Mouse (Mus musculus) left cerebral cortex, adult 8-10 months (tissue): ENCODE measurements around the gene Prkcq. TPM values are rescaled to one million over a fixed set of nuclear protein-coding genes. Genes with fewer than 3 reads are reported as not detected.

Source experiments
- DNase-seq, 2 experiments: peaks; one replicate each; pipeline ENCODE4 v3.0.0; 2022; ENCODE audit warnings: low spot score in 2 of 2
- total RNA-seq, 4 experiments: library from RNA; stranded (reverse); gene quantifications; 2 replicates each; pipeline ENCODE4 v1.2.4; 2022

The Prkcq gene
- total RNA-seq, 4 experiments from 2014 or later, result 8.2 to 11.4 (median 9.3) TPM

DNA sequence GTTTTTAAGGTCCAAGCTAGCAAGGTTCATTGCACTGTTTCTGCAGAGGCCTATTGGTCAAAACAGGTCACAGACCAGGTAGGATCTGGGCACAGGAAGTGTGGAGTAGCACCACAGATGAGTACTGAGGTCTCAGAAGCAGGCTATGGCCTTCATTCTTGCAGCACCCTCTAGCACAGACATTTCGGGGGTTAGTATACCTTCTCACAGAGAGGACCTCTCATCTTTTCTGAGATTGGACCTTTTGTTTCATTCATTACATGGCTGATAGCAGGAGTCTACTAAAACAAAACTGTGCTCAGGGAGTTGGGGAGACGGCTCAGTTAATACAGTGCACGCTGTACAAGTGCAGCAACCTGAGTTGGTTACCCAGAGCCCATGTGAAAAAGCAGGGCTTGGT, 14.7 kb downstream of the Prkcq start:
- no peak for DNase-seq

DNA sequence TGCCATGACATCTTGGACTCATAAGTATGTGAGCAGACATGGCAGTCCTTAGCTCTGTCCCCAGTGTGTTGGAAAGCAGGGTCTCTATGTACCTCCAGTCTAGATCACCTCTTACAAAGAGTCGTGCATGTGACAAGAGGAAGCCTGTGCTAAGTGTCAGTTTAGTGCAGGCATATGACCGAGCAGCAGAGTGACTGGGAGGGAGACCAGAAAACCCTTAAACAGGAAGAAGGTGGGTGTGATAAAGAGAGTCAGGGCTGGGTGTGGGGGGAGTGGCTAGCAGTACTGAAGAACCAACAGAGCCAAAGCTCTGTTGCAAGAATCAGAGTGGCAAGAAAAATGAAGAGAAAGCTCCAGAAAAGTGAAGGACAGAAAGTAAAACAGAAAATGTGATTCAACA, 15.3 kb downstream of the Prkcq start:
- DNase-seq, result no peak

DNA sequence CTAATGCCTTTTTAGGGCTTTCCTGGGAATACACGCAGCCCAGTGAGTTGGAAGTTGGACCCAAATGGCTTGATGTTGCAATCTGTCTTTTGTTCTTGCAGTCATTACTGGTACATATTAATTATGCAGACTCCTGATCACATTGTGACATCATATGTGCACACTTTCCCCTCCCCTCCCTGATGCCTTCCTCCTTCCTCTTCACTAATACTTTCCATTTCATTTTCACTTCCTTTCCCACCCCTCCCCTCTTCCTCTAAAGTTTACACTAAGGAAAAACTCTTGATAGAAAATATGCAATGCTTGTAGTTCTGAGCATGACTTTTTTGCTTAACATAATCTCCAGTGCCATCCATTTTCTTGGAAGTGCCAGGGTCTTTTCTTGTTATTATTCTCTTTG, 16.4 kb downstream of the Prkcq start:
- no peak for DNase-seq

DNA sequence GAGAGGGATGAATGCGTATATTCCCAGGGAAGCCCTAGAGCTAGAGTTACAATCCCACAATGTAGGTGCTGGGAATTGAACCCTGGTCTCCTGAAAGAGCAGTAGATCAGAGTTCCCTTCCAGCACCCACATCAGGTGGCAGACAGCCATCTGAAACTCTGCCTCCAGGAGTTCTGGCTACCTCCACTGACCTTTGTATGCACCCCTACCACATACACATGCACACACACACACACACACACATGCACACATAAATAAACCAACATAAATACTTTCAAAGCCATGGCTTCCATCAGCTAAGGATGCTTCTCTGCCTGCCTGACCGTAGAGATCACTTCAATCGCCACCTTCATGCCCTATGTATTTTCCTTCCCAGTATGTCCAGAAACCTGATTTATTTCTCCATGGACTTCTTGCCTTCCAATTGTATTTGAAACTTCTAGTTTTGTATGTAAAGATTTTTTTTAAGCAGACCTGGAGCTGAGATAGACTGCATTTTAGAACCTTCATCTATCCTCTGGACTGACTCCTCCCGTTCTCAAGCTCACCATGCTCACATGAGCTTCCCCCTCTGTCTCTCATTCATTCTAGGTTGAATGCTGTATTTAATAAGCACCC, 17.4 kb downstream of the Prkcq start:
- no peak for DNase-seq

DNA sequence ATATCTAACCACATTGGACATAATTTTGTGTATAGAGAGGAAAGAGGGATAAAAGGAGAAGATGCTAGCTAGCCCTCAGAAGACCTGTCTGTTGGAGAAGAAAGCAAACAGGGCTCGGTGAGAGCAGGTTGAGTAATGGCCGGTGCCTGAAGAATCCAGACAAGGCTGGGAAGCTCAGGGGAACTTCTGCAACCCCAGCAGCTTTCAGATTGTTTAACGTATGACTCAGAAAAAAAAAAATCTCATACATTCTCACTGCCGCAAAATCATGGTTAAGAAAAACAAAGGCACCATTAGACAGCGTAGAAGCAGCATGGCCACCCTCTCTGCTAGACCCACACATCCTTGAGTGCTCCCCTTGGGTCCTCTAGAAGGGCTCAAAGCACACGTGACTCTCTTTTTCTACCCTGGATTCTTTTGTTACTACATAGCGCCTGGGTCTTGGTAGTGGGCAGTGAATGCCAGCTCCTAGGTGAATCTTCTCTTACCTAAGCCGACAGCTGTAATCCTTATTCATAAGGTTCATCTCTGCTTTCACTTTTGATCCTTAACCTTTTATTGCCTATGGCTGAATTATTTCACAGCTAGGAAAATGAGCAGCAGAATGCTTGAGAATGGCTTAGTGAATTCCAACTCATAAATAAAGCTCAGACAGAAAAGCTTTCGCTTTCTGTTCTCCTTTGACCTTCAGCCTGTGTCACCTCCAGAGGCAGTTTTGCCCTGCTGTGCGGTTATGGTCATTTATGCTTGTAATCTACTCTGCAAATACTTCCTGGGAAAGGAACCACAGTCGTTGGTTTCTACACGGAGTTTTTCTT, 20.6 kb downstream of the Prkcq start:
- no peak for DNase-seq

DNA sequence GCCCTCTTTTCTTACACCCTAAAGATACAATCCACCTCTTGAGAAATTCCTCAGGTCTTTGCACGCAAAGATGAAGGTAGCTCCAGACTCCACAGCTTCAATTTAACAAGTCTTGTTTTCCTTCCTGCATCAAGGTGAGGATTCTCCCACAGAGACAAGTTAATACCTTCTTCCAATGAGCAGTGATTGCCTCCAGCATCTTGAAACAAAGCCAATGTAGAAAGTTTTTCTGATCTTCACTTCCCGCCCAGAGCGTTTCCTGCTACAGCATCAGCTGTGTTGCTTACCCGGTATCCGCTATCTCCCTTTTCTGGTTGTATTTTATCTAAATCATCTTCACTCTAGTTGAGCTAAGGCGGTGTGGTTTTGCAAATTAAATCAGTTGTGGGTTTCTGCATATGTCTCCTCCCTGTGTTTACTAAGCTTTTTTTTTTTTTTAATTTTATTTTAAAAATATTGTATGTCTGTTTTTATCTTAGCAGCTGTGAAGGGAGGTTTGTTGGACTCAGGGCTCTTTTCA, 21.3 kb downstream of the Prkcq start:
- DNase-seq, result no peak

DNA sequence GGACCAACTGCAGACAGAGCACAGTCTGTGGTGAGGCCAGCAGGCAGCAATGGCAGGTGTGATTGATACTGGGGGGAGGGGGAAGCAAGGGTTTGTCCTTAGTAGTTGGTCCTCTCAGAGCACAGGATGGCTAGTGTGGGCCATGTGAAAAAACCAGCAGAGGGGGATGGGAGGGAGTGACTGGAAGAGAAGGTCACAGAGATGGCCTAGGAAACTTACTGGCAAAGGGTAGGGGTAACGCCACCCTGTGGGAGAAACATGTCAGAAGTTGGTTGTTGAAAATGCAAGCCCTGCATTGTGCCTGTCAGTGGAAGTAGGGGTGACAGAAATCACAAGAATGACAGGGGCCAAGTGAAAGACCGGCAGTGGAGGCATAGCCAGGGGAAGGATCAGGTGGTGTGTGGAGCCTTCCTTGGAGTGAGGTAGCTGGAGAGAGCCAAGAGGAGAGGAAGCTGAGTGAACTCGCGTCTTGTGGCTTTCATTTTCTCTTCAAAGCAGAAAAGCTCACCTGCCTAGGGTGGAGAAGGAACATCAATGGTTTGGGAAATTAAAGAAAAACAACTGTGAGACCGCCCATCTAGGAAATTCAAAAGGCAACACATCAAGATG, 22.9 kb downstream of the Prkcq start:
- DNase-seq, result no peak

DNA sequence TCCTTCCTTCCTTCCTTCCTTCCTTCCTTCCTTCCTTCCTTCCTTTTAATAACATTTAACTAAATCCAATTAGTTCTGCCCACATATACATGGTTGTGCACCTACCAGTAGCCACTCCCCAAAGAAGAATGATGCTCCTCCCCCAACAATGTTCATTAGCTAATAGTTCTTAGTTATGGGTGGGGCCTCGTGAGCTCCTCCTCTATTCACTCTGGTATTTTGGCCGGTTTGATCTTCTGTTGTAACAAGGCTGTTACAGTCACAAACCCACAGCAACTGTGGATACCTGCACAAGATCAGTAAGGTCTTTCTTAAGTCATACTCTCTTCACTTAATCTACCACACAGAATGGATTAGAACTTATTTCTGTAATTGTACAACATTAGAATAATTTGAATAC, 24.2 kb downstream of the Prkcq start:
- no peak for DNase-seq

DNA sequence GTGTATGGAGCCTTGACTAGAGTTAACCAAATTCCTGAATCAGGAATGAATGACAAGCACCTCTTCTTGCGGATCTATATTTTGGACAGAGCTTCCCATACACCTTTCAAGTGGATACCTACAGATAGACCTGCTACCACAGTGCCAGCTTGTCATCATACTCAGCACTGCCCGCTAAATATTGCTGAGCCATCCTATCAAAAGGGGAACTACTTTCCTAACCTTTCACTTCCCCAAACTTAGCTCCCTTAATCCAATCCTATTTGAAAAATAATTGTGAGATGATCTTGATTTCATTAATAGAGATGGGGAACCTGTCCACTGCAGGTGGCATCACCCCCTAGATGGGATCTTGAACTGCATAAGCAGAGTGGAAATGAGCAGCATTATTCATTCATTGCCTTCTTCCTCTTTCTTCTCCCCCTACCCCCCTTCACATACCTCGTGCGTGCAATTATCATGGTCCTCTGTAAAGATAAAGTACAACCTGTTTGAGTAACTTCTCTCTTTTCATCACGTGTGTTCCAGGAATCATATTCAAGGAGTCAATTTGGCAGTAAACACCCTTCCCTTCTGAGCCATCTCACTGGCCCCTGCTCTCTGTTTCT, 25.1 kb downstream of the Prkcq start:
- DNase-seq, result no peak

DNA sequence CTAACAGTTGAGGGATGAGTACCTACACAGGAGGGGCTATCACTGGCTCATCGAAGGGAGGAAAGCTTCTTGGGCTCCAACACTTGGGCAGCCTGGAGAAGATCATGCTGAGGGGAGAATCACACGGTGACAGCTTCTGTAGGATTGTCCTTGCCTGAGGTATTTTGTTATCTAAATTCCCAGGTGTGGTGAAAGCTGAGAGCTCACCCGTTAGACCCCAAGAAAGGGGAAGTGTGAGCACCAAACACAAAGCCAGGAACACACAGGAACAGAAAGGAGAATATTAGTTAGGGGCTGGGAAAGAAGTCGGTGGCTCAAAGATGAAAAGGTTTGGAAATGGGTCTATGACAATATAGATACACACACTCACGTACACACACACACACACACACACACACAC, 27.7 kb downstream of the Prkcq start:
- DNase-seq, result no peak

DNA sequence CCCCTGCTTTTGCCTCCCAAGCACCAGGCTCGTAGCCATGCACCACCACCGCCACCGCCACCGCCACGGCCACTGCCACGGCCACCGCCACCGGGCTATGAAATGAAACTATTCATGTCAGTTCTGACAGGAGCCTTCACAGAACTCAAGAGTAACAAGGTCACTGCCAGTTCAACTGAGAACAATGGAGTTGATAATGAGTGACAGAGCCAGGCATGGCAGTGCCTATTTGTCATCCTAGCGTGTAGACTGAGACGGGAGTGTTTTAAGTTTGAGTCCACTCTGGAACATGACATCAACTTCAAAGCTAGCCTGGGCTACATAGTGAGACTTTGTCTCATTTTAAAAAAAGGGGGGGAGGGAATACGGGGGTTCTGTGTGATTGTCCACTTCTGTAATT, 30.9 kb downstream of the Prkcq start:
- DNase-seq, result no peak

DNA sequence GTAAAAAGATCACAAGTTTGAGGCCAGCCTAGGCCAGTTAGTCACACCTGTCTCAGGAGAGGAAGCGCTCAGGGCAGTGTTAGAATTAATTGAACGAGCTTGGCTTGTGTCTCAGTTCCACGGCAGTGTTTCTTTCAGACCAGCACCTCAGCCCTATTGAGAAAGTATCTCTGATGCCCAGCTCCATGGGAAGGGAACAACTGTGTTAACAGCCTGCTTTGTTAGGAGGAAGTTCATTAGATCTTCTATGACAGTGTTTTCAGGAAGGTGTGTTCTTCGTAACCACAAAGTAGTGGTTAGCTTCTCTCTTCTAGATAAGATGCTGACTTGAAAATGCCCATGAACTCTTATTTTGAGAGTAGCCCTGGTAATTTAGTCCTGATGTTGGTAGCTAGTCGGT, 31.4 kb downstream of the Prkcq start:
- no peak for DNase-seq

DNA sequence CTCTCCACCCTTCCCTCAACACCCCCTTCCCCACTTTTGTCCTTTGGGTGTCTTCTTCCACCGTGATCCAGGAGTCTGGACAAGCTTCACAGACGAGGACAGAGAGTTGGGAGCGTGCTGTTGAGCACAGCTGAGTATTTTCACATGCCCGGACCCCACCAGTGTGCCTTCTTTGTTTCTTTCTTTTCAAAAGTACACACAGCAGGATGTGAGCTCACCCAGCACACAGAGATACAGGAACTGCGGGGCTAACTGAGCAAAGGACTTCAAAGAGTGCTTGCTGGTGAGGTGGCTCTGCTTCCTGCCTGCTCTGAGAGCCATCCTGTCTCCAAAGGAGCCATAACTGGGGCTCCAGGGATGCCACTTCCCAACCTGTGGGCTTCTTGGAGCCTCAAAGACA, 32.3 kb downstream of the Prkcq start:
- DNase-seq, result no peak

DNA sequence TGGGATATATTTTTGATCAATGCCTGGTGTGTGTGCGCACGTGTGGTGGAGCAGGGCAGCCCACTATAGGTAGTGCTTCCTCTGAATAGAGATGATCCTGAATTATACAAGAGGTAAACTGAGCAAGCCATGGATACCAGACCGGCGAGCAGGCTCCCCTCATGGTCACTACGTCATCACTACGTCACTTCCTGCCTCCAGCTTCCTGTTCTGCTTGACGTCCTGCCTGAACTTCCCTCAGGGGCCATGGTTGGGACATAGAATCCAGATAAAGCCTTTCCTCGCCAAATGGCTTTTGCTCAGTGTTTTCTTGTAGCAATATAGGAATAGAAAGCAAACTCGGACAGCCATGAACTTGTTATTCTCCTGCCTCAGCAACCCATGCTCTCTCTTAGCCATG, 33.1 kb downstream of the Prkcq start:
- DNase-seq, result no peak

DNA sequence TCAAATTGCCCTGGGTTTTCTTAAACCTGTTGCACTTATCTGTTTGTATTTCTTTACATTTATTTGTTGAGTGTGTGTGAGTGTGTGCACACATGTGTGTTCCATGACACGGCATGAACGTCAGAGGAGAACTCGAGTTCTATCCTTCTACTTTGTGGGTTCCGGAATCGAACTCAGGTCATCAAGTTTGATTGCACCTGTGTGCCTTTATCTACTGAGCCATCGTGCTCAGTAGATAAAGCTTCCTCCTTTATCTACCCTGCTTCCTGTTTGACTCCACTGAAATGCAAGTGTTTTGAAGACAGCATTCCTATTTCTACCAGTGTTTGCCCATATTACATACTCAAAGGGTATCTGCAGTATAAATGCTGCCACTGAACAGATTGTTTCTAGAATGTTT, 33.8 kb downstream of the Prkcq start:
- DNase-seq, result no peak

DNA sequence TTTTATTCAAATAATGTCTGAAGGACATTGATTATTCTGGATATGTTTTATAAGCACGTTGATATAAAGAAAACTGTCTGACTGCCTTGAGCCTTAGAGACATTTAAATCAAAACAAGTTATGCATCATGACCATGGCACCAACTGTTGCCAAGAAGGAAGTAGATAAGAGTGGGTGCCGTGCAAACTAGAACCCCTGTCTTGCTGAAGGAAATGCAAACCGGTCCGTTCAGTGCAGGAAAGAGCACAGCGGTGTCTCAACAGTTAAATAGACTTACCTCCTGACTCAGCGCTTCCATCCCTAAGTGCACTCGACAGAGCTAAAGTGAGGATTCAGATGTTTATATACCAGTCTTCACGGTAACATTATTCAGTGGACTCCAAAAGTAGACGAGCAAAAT, 36.4 kb downstream of the Prkcq start:
- no peak for DNase-seq

DNA sequence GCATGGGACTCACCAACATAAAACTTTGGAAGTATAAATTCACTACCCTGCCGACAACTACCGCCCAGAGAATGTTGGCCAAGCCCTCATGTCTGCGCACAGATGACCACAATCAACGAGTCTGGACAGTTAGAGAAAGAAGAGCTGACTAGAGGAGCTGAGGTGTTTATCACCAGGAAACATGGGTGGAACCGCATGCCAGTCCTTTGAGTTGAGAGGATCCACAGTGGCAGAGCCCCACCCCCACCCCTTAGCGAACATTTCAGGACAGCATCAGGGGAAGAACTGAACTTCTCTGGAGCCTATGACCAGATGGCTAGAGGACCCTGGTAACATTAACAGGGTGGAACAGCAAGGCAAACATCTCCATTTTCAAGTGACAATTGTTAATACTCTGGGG, 37.4 kb downstream of the Prkcq start:
- no peak for DNase-seq

DNA sequence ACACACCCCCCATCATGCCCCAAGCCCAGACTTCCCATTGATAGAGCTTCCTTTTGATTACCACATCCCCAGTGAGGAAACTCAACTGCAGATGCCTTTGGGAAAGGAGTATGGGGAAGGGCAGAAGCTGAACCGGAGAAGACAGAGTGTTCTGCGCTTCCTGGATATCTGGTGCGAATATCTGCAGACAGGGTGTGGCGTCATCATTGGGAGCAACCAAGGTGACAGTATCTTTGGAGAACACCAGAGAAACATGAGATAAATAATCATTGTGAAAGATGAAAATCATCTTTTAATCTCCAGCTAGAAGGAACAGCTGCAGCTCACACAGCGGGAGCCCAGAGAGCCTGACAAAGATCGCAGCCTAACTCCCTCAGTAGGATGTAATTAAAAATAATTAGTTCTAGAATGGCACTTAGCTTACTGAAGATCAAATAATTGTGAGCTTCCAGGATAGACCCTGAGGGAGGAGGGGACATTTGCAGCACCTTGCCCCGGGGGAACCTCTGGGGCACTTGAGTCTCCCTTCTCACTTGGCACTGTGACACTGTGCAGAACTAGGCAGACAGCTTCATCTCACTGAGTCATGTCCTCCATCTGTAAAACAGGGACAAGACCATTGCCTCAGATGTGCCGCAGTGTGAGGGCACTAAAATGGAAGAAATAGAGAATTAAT, 38.5 kb downstream of the Prkcq start:
- DNase-seq, result no peak

DNA sequence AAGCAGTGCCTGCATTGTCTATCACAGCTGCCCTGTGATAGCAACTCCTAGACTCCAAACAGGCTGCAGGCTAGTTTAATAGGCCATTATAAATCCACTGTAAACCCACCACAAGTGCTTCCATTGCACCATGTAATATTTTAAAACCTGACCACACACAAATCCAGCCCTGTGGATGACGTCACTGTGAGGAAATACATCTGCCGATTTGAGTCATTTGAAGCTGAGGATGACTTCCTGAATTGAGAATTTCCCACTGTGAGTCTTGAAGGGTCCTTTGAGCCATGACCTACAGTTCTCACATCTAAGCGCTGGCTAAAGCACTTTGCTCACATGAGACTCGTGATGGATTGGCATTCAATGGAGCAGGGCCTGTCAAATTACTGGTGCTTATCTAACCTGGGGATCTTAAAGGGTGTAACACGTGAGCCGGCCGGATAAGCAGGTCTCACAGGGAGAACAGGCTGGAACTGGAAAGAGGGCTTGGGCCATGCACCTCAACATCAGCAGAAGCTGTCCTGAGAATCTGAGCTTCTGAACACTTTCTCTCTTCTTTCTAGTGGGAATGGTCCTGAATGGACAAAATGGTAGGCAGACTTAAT, 40.2 kb downstream of the Prkcq start:
- no peak for DNase-seq

DNA sequence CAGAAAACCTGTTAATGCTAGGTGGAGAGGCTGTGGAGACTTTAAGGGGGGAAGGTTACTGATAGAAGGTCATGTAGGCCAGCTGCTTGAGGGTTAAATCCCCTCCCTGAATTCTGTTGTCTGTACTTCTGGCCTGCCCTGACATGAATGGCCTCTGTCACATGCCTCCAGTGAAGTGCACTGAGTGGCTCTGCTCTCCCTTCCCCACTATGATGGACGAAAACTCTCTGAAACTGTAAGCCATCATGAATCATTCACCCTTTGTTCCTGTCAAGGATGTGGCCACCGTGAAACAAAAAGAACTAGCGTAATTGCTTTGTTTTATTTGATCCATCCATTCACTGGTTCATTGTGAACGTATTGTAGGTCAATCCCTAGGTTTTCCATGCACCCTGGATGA, 44.5 kb downstream of the Prkcq start:
- DNase-seq, result no peak

DNA sequence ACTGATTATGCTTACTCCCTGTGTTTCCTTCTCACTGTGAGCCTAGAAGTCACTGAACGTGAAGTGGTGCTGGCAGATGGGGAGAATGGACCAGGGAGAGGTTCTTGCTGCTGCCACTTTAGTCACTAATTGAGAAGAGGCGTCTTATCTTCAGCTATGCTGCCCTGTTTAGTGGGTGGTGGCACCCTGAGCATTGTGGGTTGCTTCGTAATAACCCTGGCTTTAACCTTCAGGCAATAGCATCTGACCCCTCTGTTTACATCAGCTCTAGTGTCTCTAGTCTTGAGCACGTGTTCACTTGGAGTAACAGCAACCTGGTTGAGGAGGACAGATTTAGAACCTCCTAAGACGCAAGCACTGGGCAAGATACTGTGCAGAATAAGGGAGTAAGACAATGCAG, 44.9 kb downstream of the Prkcq start:
- no peak for DNase-seq
